Mouse (Mus musculus) CH12.LX (cell line): ENCODE results near the gene Gm11032. TPM values are rescaled to one million over a fixed set of nuclear protein-coding genes. Genes with fewer than 3 reads are reported as not detected.

Source experiments
- DNase-seq: peaks from one replicate; pipeline ENCODE4 v3.0.0-alpha.2; 2013; ENCODE audit errors: extremely low read depth
- H3K27ac ChIP-seq: 2 replicates; pipeline ENCODE4 v1.5.1; 2012; ENCODE audit warnings: low read depth, mild to moderate bottlenecking, control low read depth, moderate library complexity; ENCODE audit not compliant: insufficient read depth
- H3K27me3 ChIP-seq: replicated peaks from 2 replicates; pipeline ENCODE3; 2012; ENCODE audit warnings: inconsistent platforms
- H3K36me3 ChIP-seq, 2 experiments: replicated peaks in 1 of 2; 2 replicates each; pipeline versions ENCODE3 to v1.6.1; 2012; ENCODE audit warnings: inconsistent platforms in 1 of 2, low read length in 1 of 2, mild to moderate bottlenecking in 1 of 2, mixed read lengths in 1 of 2, moderate library complexity in 1 of 2; ENCODE audit not compliant: control insufficient read depth in 1 of 2, insufficient read depth in 1 of 2
- H3K4me1 ChIP-seq, 2 experiments: 2 replicates each; pipeline ENCODE4 v1.6.1; 2012; ENCODE audit warnings: inconsistent platforms in 1 of 2, moderate library complexity in 1 of 2; ENCODE audit not compliant: insufficient read depth in 2 of 2, control insufficient read depth in 1 of 2
- H3K4me2 ChIP-seq: 2 replicates; pipeline ENCODE4 v1.6.1; 2012; ENCODE audit warnings: low read depth, mild to moderate bottlenecking, control low read depth; ENCODE audit not compliant: poor library complexity, insufficient read depth, severe bottlenecking
- H3K4me3 ChIP-seq, 3 experiments: fragments of 150-350 bp in 1 of 3; sonication (generic) in 1 of 3; replicated peaks in 1 of 3; 2 replicates each; pipeline versions ENCODE3 to v1.5.1; 2011 to 2012; ENCODE audit warnings: low read depth in 2 of 3, low read length in 2 of 3, mild to moderate bottlenecking in 2 of 3, moderate library complexity in 2 of 3, control low read depth in 1 of 3, improper control_type of control experiment in 1 of 3, inconsistent platforms in 1 of 3, mixed read lengths in 1 of 3; ENCODE audit not compliant: poor library complexity in 1 of 3
- H3K79me2 ChIP-seq: replicated peaks from 2 replicates; pipeline ENCODE4 v1.6.1; 2012; ENCODE audit warnings: mild to moderate bottlenecking, moderate library complexity; ENCODE audit not compliant: control insufficient read depth, poor library complexity, insufficient read depth, severe bottlenecking; ENCODE audit errors: extremely low read depth
- H3K9ac ChIP-seq: 2 replicates; pipeline ENCODE4 v1.6.1; 2012; ENCODE audit warnings: low read depth, mild to moderate bottlenecking, control low read depth, moderate library complexity; ENCODE audit not compliant: insufficient read depth
- H3K9me3 ChIP-seq: replicated peaks from 2 replicates; pipeline ENCODE3; 2012; ENCODE audit warnings: low read length, inconsistent platforms, mixed read lengths
- BHLHE40 ChIP-seq: IDR thresholded peaks from 2 replicates; pipeline ENCODE4 v1.6.1; 2011; ENCODE audit warnings: mild to moderate bottlenecking, low read depth, low read length, improper control_type of control experiment
- CHD1 ChIP-seq: IDR thresholded peaks from 2 replicates; pipeline ENCODE4 v1.6.1; 2012; ENCODE audit warnings: low read depth, low read length, improper control_type of control experiment, inconsistent platforms
- CHD2 ChIP-seq: IDR thresholded peaks from 2 replicates; pipeline ENCODE4 v1.6.1; 2011; ENCODE audit warnings: low read length, improper control_type of control experiment
- CTCF ChIP-seq, 2 experiments: IDR thresholded peaks in 1 of 2; conservative IDR thresholded peaks in 1 of 2; 2 replicates each; pipeline ENCODE4 v1.5.1; 2011 to 2012; ENCODE audit warnings: low read depth in 2 of 2, low read length in 2 of 2, improper control_type of control experiment in 1 of 2, inconsistent platforms in 1 of 2, mild to moderate bottlenecking in 1 of 2, moderate library complexity in 1 of 2
- E2F4 ChIP-seq: IDR thresholded peaks from 2 replicates; pipeline ENCODE4 v1.6.1; 2011; ENCODE audit warnings: low read depth, low read length, improper control_type of control experiment; ENCODE audit not compliant: insufficient replicate concordance
- ELF1 ChIP-seq: IDR thresholded peaks from 2 replicates; pipeline ENCODE4 v1.6.1; 2014; ENCODE audit warnings: low read depth, mild to moderate bottlenecking, inconsistent platforms, low read length, improper control_type of control experiment
- EP300 ChIP-seq: IDR thresholded peaks from 2 replicates; pipeline ENCODE4 v1.6.1; 2011; ENCODE audit warnings: low read length, improper control_type of control experiment
- ETS1 ChIP-seq: conservative IDR thresholded peaks from 2 replicates; pipeline ENCODE4 v1.6.1; 2012; ENCODE audit warnings: low read depth, mild to moderate bottlenecking, inconsistent platforms, low read length, improper control_type of control experiment, moderate library complexity
- GABPA ChIP-seq: IDR thresholded peaks from 2 replicates; pipeline ENCODE4 v1.6.1; 2012; ENCODE audit warnings: low read depth, low read length, improper control_type of control experiment, inconsistent platforms; ENCODE audit not compliant: insufficient replicate concordance
- HCFC1 ChIP-seq: IDR thresholded peaks from 2 replicates; pipeline ENCODE4 v1.6.1; 2012; ENCODE audit warnings: low read depth, mild to moderate bottlenecking, inconsistent platforms, low read length, improper control_type of control experiment
- IRF4 ChIP-seq: IDR thresholded peaks from 2 replicates; pipeline ENCODE4 v1.6.1; 2014; ENCODE audit warnings: low read depth, mild to moderate bottlenecking, inconsistent platforms, low read length, improper control_type of control experiment
- JUN ChIP-seq: IDR thresholded peaks from 2 replicates; pipeline ENCODE4 v1.6.1; 2011; ENCODE audit warnings: low read depth, mild to moderate bottlenecking, low read length, improper control_type of control experiment, moderate library complexity; ENCODE audit not compliant: insufficient read depth
- JUND ChIP-seq: conservative IDR thresholded peaks from 2 replicates; pipeline ENCODE4 v1.6.1; 2011; ENCODE audit warnings: low read depth, low read length, improper control_type of control experiment
- KAT2A ChIP-seq: IDR thresholded peaks from 2 replicates; pipeline ENCODE4 v1.6.1; 2012; ENCODE audit warnings: low read length, improper control_type of control experiment, inconsistent platforms; ENCODE audit not compliant: insufficient replicate concordance
- MAFK ChIP-seq: IDR thresholded peaks from 2 replicates; pipeline ENCODE4 v1.6.1; 2011; ENCODE audit warnings: low read length, improper control_type of control experiment; ENCODE audit not compliant: insufficient replicate concordance
- MAX ChIP-seq: IDR thresholded peaks from 2 replicates; pipeline ENCODE4 v1.6.1; 2011; ENCODE audit warnings: low read length, improper control_type of control experiment
- MAZ ChIP-seq: IDR thresholded peaks from 2 replicates; pipeline ENCODE4 v1.6.1; 2012; ENCODE audit warnings: low read depth, mild to moderate bottlenecking, inconsistent platforms, low read length, improper control_type of control experiment, moderate library complexity
- MEF2A ChIP-seq: IDR thresholded peaks from 2 replicates; pipeline ENCODE4 v1.6.1; 2014; ENCODE audit warnings: low read depth, mild to moderate bottlenecking, inconsistent platforms, low read length, improper control_type of control experiment, borderline replicate concordance
- MXI1 ChIP-seq: IDR thresholded peaks from 2 replicates; pipeline ENCODE4 v1.6.1; 2011; ENCODE audit warnings: mild to moderate bottlenecking, low read depth, low read length, improper control_type of control experiment
- MYC ChIP-seq: IDR thresholded peaks from 2 replicates; pipeline ENCODE4 v1.6.1; 2011; ENCODE audit warnings: low read depth, mild to moderate bottlenecking, improper control_type of control experiment, low read length
- NELFE ChIP-seq: IDR thresholded peaks from 2 replicates; pipeline ENCODE4 v1.6.1; 2011; ENCODE audit warnings: low read depth, low read length, improper control_type of control experiment
- NRF1 ChIP-seq: IDR thresholded peaks from 2 replicates; pipeline ENCODE4 v1.6.1; 2014; ENCODE audit warnings: low read depth, mild to moderate bottlenecking, inconsistent platforms, low read length, improper control_type of control experiment, moderate library complexity
- PAX5 ChIP-seq: IDR thresholded peaks from 2 replicates; pipeline ENCODE4 v1.6.1; 2012; ENCODE audit warnings: low read length, inconsistent platforms, mixed read lengths
- POLR2A ChIP-seq: IDR thresholded peaks from 2 replicates; pipeline ENCODE4 v1.6.1; 2011; ENCODE audit warnings: low read depth, mild to moderate bottlenecking, improper control_type of control experiment, low read length
- POLR2AphosphoS2 ChIP-seq: IDR thresholded peaks from 2 replicates; pipeline ENCODE4 v1.6.1; 2011; ENCODE audit warnings: low read depth, low read length, improper control_type of control experiment
- RAD21 ChIP-seq: IDR thresholded peaks from 2 replicates; pipeline ENCODE4 v1.6.1; 2011; ENCODE audit warnings: low read depth, mild to moderate bottlenecking, low read length, improper control_type of control experiment, moderate library complexity
- RCOR1 ChIP-seq: conservative IDR thresholded peaks from 2 replicates; pipeline ENCODE4 v1.6.1; 2012; ENCODE audit warnings: low read depth, mild to moderate bottlenecking, inconsistent platforms, low read length, improper control_type of control experiment
- SIN3A ChIP-seq: IDR thresholded peaks from 2 replicates; pipeline ENCODE4 v1.6.1; 2012; ENCODE audit warnings: low read length, improper control_type of control experiment, inconsistent platforms
- SMC3 ChIP-seq: IDR thresholded peaks from 2 replicates; pipeline ENCODE4 v1.6.1; 2011; ENCODE audit warnings: low read depth, low read length, improper control_type of control experiment
- TBP ChIP-seq: conservative IDR thresholded peaks from 2 replicates; pipeline ENCODE4 v1.6.1; 2011; ENCODE audit warnings: low read depth, low read length, improper control_type of control experiment
- TCF12 ChIP-seq: IDR thresholded peaks from 2 replicates; pipeline ENCODE4 v1.6.1; 2014; ENCODE audit warnings: low read depth, mild to moderate bottlenecking, inconsistent platforms, low read length, improper control_type of control experiment
- UBTF ChIP-seq: IDR thresholded peaks from 2 replicates; pipeline ENCODE4 v1.6.1; 2012; ENCODE audit warnings: low read depth, mild to moderate bottlenecking, inconsistent platforms, low read length, improper control_type of control experiment, moderate library complexity
- USF1 ChIP-seq: IDR thresholded peaks from 2 replicates; pipeline ENCODE4 v1.6.1; 2014; ENCODE audit warnings: low read depth, mild to moderate bottlenecking, inconsistent platforms, low read length, improper control_type of control experiment
- USF2 ChIP-seq: conservative IDR thresholded peaks from 2 replicates; pipeline ENCODE4 v1.6.1; 2011; ENCODE audit warnings: low read depth, low read length, improper control_type of control experiment
- ZC3H11A ChIP-seq: IDR thresholded peaks from 2 replicates; pipeline ENCODE4 v1.6.1; 2012; ENCODE audit warnings: low read depth, mild to moderate bottlenecking, inconsistent platforms, low read length, improper control_type of control experiment
- ZKSCAN1 ChIP-seq: IDR thresholded peaks from 2 replicates; pipeline ENCODE4 v1.6.1; 2012; ENCODE audit warnings: low read depth, inconsistent platforms, low read length, improper control_type of control experiment, borderline replicate concordance
- ZMIZ1 ChIP-seq: IDR thresholded peaks from 2 replicates; pipeline ENCODE4 v1.6.1; 2012; ENCODE audit warnings: low read depth, mild to moderate bottlenecking, inconsistent platforms, low read length, improper control_type of control experiment
- ZNF384 ChIP-seq: IDR thresholded peaks from 2 replicates; pipeline ENCODE4 v1.6.1; 2012; ENCODE audit warnings: low read depth, low read length, improper control_type of control experiment, inconsistent platforms
- dilution Hi-C: fragments of 300-500 bp; cut with MboI; formaldehyde crosslinking; loops from 2 replicates; pipeline ENCODE4 v1.14.3; 2020; ENCODE audit warnings: low sequenced_read_pairs; ENCODE audit not compliant: extremely low pct_unique_long_range_greater_than_20kb, extremely low pct_ligation_motif_present
- in situ Hi-C: fragments of 300-500 bp; cut with MboI; formaldehyde crosslinking; loops from 3 replicates; pipeline ENCODE4 v1.14.3; 2019; ENCODE audit warnings: low sequenced_read_pairs, low pct_ligation_motif_present, low pct_unique_long_range_greater_than_20kb, mixed read lengths
- polyA plus RNA-seq: library from polyadenylated mRNA; unstranded; fragments of >175 nt; gene quantifications from 2 replicates; pipeline ENCODE4 v1.2.1, GENCODE M21; 2012; ENCODE audit warnings: low read depth; ENCODE audit not compliant: insufficient read length
- total RNA-seq, 2 experiments: library from RNA; depleted of rRNA; stranded (reverse); fragments of 300-350 nt in 1 of 2; fragments of >200 nt in 1 of 2; gene quantifications; 2 replicates each; pipeline ENCODE4 v1.2.3; 2012 to 2014

The Gm11032 gene
- total and polyA plus RNA-seq, 3 experiments: not detected

- Histone ChIP-seq H3K27ac (peak overlapping the region; percentile 27; the same call in 1 of the 2 replicates), H3K27me3 (no peaks in the 10 kb centered on the region), H3K36me3 (peaks cover 35 to 56% of the 10 kb centered on the region in 2 experiments), H3K79me2 (no peaks in the 10 kb centered on the region), H3K4me1 (peaks cover 3 to 29% of the 10 kb centered on the region in 2 experiments), H3K4me2 (peak overlapping the region; percentile 62), H3K4me3 (no peak overlapping the region), H3K9ac (peak overlapping the region; percentile 12; the same call in 1 of the 2 replicates), H3K9me3 (no peaks in the 10 kb centered on the region)
- dilution Hi-C loops (no loop called here), in situ Hi-C loops (no loop called here)
- DNase-seq: peak; percentile 92
- TF ChIP-seq CHD2 (no peak), ELF1 (no peak), MAZ (no peak), ETS1 (peak; percentile 87), JUN (peak; percentile 81), MAX (no peak), TCF12 (peak; percentile 22; the same call in 1 of the 2 replicates), GABPA (peak; percentile 36; the same call in 1 of the 2 replicates), SIN3A (peak; percentile 82), EP300 (peak; percentile 81), ZC3H11A (no peak), MYC (0 out of 2 replicates have a peak, but pooled peaks have one; percentile 41), NRF1 (no peak), MEF2A (peak; percentile 43; the same call in 1 of the 2 replicates), POLR2A (peak; percentile 31; the same call in 1 of the 2 replicates), NELFE (no peak), SMC3 (no peak), IRF4 (peak; percentile 92), BHLHE40 (peak; percentile 92), ZMIZ1 (no peak), USF2 (no peak), ZKSCAN1 (no peak), CHD1 (no peak), RCOR1 (no peak), RAD21 (no peak), UBTF (0 out of 2 replicates have a peak, but pooled peaks have one; percentile 54), MXI1 (peak; percentile 50; the same call in 1 of the 2 replicates), POLR2AphosphoS2 (no peak), TBP (no peak), USF1 (no peak), CTCF (conservative IDR thresholded peaks at IDR 0.05 in 1 of 2, IDR thresholded peaks at IDR 0.05 in 1 of 2; ENCODE audit: low read depth in 2 of 2, low read length in 2 of 2) (no peak), E2F4 (no peak), JUND (peak; percentile 65; the same call in 1 of the 2 replicates), KAT2A (no peak), MAFK (peak; percentile 98), PAX5 (no peak), ZNF384 (no peak), HCFC1 (no peak)
Measured at GRCm38 (mm10) chr11:4661324-4661723, 41.5 kb downstream of the Gm11032 start.
